Mouse (Mus musculus): ENCODE data around the gene Dnlz. TPM values are rescaled to one million over a fixed set of nuclear protein-coding genes. Genes with fewer than 3 reads are reported as not detected.
A peak's percentile ranks its signal among the peaks of the same experiment; 100 is the strongest.
"Not testable (repeated sequence)": the region's sequence is repeated elsewhere in the genome, so short reads cannot be mapped to it uniquely, and the experiment has no call there.

Gene Dnlz
- 30.1 and 34.2 TPM in 2 replicates for polyA plus RNA-seq (2015; fragmentation: Nextera tagmentation; extraction: Ambion mirVana)

- Histone ChIP-seq H3K9ac (peak within 1 kb of the TSS; percentile 96), H3K4me1 (replicated peaks) (peaks cover 27% of the 10 kb centered on the region), H3K9me3 (no peaks in the 10 kb centered on the region), H3K4me2 (peak within 1 kb of the TSS; percentile 97), H3K4me3 (peak within 1 kb of the TSS; percentile 86), H3K27ac (replicated peaks) (peak within 1 kb of the TSS; percentile 89), H3K27me3 (no peaks in the 10 kb centered on the region), H3K36me3 (peaks cover 41% of the 10 kb centered on the region)
- peak; percentile 84 for ATAC-seq (ENCODE audit: low read depth)
- WGBS: 3% methylated on average over 62 of the region's 62 CpGs
Measured at GRCm38 (mm10) chr2:26351358-26352290, at the start of gene Dnlz. Gene Dnlz, minus strand, starts transcription at chr2:26352110.

DNA sequence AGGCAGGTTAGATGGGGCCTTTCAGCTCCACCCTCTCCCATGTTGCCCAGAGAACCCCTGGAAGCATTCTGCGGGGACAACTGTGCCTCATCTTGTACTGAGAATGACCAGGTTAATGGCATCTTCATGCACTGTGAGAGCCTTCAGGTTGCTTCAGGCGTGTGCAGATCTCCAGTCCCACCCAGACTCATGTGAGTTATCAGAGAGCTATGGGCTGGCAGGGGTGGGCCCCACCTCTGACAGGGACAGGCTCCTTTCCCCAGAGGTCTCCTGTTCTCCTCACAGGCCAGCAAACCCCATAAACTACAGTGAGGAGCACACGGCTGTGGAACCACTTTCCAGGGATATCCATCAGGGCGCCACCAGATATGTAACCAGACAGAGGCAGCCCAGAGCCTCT lies 49.1 kb upstream of the Dnlz start:
- no peak overlapping the region for H3K9ac ChIP-seq
- H3K27me3 ChIP-seq: no peaks in the 10 kb centered on the region
- no peak for ATAC-seq (ENCODE audit: low read depth)
- H3K27ac ChIP-seq (replicated peaks): no peak overlapping the region
- H3K4me3 ChIP-seq: no peak overlapping the region
- no peaks in the 10 kb centered on the region for H3K9me3 ChIP-seq
- H3K4me1 ChIP-seq (replicated peaks): peaks cover 21% of the 10 kb centered on the region
- no peak overlapping the region for H3K4me2 ChIP-seq
- WGBS: 92% methylated on average over 4 of the region's 4 CpGs
- peaks cover 68% of the 10 kb centered on the region for H3K36me3 ChIP-seq

DNA sequence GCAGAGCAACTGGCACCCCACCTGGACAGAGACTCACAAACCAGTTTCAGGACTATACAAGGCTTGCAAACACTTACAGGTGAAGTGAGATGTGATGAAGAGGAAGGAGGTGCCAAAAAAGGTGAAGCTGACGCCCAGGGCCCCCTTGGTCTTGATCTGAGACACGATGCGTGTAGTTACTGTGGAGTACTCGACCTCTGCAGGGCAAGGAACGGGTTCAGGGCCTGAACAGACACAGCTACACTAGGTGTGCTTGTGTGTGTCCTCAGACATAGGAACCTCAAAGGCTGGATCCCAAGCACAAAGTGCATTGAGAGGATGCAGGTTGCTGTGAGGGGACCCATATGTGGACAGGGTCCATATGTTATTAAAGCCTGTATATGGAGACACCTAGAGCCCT lies 48.4 kb upstream of the Dnlz start:
- no peak overlapping the region for H3K4me3 ChIP-seq
- WGBS: 92% methylated on average over 5 of the region's 5 CpGs
- no peaks in the 10 kb centered on the region for H3K9me3 ChIP-seq
- H3K27me3 ChIP-seq: no peaks in the 10 kb centered on the region
- peaks cover 72% of the 10 kb centered on the region for H3K36me3 ChIP-seq
- no peak overlapping the region for H3K4me2 ChIP-seq
- ATAC-seq (ENCODE audit: low read depth): no peak
- H3K27ac ChIP-seq (replicated peaks): no peak overlapping the region
- H3K9ac ChIP-seq: no peak overlapping the region
- H3K4me1 ChIP-seq (replicated peaks): peaks cover 14% of the 10 kb centered on the region

DNA sequence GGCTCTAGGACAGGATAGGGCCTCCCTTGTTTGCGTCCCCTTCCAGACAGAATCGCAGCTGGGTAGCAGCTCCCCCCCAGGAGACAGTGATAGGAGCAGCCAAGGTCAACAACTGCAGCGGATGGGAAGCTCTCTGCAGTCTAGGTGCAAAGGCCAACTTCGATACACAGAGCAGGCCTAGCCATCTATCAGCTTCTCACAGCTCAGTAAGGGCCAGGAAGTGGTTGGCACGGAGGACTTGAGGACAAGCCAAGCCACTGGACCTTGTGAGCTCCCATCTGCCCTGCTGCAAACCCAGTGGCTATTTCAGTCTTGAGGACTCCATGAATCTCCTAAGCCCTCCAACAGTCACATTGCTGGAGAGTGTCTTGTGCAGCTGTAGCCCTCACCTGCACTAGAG lies 47.7 kb upstream of the Dnlz start:
- Histone ChIP-seq H3K27me3 (no peaks in the 10 kb centered on the region), H3K27ac (replicated peaks) (no peak overlapping the region), H3K36me3 (peaks cover 79% of the 10 kb centered on the region), H3K4me1 (replicated peaks) (peaks cover 7% of the 10 kb centered on the region), H3K9me3 (no peaks in the 10 kb centered on the region), H3K4me3 (no peak overlapping the region), H3K9ac (no peak overlapping the region), H3K4me2 (no peak overlapping the region)
- no peak for ATAC-seq (ENCODE audit: low read depth)
- 90% methylated on average over 5 of the region's 5 CpGs for whole genome bisulfite sequencing

GRCm38 (mm10) chr2:26398978-26399377 lies 47.1 kb upstream of the Dnlz start:
- no peak for ATAC-seq (ENCODE audit: low read depth)
- 94% methylated on average over 8 of the region's 8 CpGs for WGBS
- no peaks in the 10 kb centered on the region for H3K9me3 ChIP-seq

GRCm38 (mm10) chr2:26391617-26392016 lies 39.7 kb upstream of the Dnlz start:
- 89% methylated on average over 6 of the region's 6 CpGs for WGBS
- no peak overlapping the region for H3K4me3 ChIP-seq
- no peak for ATAC-seq (ENCODE audit: low read depth)
- H3K36me3 ChIP-seq: peaks cover 76% of the 10 kb centered on the region
- no peak overlapping the region for H3K4me2 ChIP-seq
- no peaks in the 10 kb centered on the region for H3K9me3 ChIP-seq
- peaks cover 26% of the 10 kb centered on the region for H3K4me1 ChIP-seq (replicated peaks)
- H3K27me3 ChIP-seq: no peaks in the 10 kb centered on the region
- H3K27ac ChIP-seq (replicated peaks): no peak overlapping the region
- H3K9ac ChIP-seq: no peak overlapping the region

More at GRCm38 (mm10) chr2:26398978-26399377, 47.1 kb upstream of the Dnlz start:
- Histone ChIP-seq H3K4me2 (no peak overlapping the region), H3K36me3 (peaks cover 86% of the 10 kb centered on the region), H3K27me3 (no peaks in the 10 kb centered on the region), H3K4me1 (replicated peaks) (peaks cover 6% of the 10 kb centered on the region; the same call in 1 of the 2 replicates), H3K4me3 (no peak overlapping the region), H3K9ac (no peak overlapping the region), H3K27ac (replicated peaks) (no peak overlapping the region)

DNA sequence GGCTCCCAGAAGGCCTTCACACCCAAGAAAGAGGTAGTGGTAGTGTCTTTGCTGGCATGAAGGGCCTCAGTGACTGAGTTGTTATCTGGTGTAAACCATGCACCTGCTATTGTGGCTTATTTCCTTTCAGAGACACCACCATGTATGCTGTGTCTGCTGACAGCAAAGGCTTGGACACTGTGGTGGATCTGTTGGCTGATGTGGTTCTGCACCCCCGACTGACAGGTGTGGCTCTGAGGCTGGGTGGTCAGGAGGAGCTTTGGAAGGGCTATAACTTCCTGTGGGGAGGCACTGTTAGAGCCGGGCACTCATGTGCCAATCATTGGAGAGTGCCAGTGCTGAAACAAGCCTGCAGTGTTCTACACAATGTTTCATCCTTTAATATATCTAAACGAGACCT lies 39.0 kb upstream of the Dnlz start:
- H3K4me2 ChIP-seq: no peak overlapping the region; the same call in 1 of the 2 replicates

GRCm38 (mm10) chr2:26389154-26389690 lies 37.3 kb upstream of the Dnlz start, which contains the start of the genes Entr1 and Pmpca:
Gene Entr1, minus strand, starts transcription at chr2:26389316.
Gene Pmpca, plus strand, starts transcription at chr2:26389339.
- H3K4me2 ChIP-seq: peak within 1 kb of the TSS; percentile 99
- ATAC-seq (ENCODE audit: low read depth): peak; percentile 94
- WGBS: under 1% methylated on average over 56 of the region's 60 CpGs

More for the DNA sequence above, 39.0 kb upstream of the Dnlz start:
- H3K9me3 ChIP-seq: no peaks in the 10 kb centered on the region
- H3K36me3 ChIP-seq: peaks cover 76% of the 10 kb centered on the region
- no peaks in the 10 kb centered on the region for H3K27me3 ChIP-seq
- 92% methylated on average over 3 of the region's 3 CpGs for WGBS
- H3K4me3 ChIP-seq: no peak overlapping the region
- ATAC-seq (ENCODE audit: low read depth): no peak
- H3K27ac ChIP-seq (replicated peaks): no peak overlapping the region
- 0 out of 2 replicates have a peak overlapping the region, but pooled peaks have one; percentile 12 for H3K9ac ChIP-seq
- H3K4me1 ChIP-seq (replicated peaks): peaks cover 26% of the 10 kb centered on the region

GRCm38 (mm10) chr2:26388682-26389153 lies 36.8 kb upstream of the Dnlz start:
- ATAC-seq (ENCODE audit: low read depth): peak; percentile 60
- Histone ChIP-seq H3K9ac (peak overlapping the region; percentile 93), H3K27ac (replicated peaks) (peak overlapping the region; percentile 75), H3K4me2 (peak overlapping the region; percentile 99), H3K9me3 (no peaks in the 10 kb centered on the region), H3K4me3 (peak overlapping the region; percentile 91), H3K4me1 (replicated peaks) (peaks cover 26% of the 10 kb centered on the region), H3K27me3 (no peaks in the 10 kb centered on the region), H3K36me3 (peaks cover 76% of the 10 kb centered on the region)
- 1% methylated on average over 45 of the region's 45 CpGs for WGBS

More at GRCm38 (mm10) chr2:26389154-26389690, 37.3 kb upstream of the Dnlz start, which contains the start of the genes Entr1 and Pmpca:
- Histone ChIP-seq H3K27me3 (no peaks in the 10 kb centered on the region), H3K9ac (peak within 1 kb of the TSS; percentile 93), H3K4me3 (peak within 1 kb of the TSS; percentile 91), H3K9me3 (no peaks in the 10 kb centered on the region), H3K36me3 (peaks cover 76% of the 10 kb centered on the region), H3K27ac (replicated peaks) (peak within 1 kb of the TSS; percentile 75), H3K4me1 (replicated peaks) (peaks cover 26% of the 10 kb centered on the region)

GRCm38 (mm10) chr2:26387713-26388112 lies 35.8 kb upstream of the Dnlz start:
- no peak overlapping the region for H3K27ac ChIP-seq (replicated peaks)
- peak overlapping the region; percentile 91 for H3K4me3 ChIP-seq
- H3K9ac ChIP-seq: peak overlapping the region; percentile 93
- peak overlapping the region; percentile 99 for H3K4me2 ChIP-seq
- H3K9me3 ChIP-seq: no peaks in the 10 kb centered on the region
- 90% methylated on average over 3 of the region's 3 CpGs for WGBS
- peaks cover 26% of the 10 kb centered on the region for H3K4me1 ChIP-seq (replicated peaks)
- no peak for ATAC-seq (ENCODE audit: low read depth)
- peaks cover 76% of the 10 kb centered on the region for H3K36me3 ChIP-seq
- H3K27me3 ChIP-seq: no peaks in the 10 kb centered on the region

- Histone ChIP-seq H3K9ac (peak overlapping the region; percentile 81), H3K4me2 (peak overlapping the region; percentile 92), H3K4me1 (replicated peaks) (peaks cover 24% of the 10 kb centered on the region), H3K4me3 (peak overlapping the region; percentile 83), H3K36me3 (peaks cover 73% of the 10 kb centered on the region), H3K27ac (replicated peaks) (peak overlapping the region; percentile 18; the same call in 1 of the 2 replicates)
- not testable (repeated sequence) for H3K9me3 ChIP-seq, H3K27me3 ChIP-seq
- ATAC-seq (ENCODE audit: low read depth): 0 out of 2 replicates have a peak, but pooled peaks have one; percentile 37
- 34% methylated on average over 6 of the region's 6 CpGs for WGBS
Measured at GRCm38 (mm10) chr2:26380871-26381270, 29.0 kb upstream of the Dnlz start.
